Mouse (Mus musculus): Measurements from ENCODE around the gene Sf3a2.

The Sf3a2 gene

GRCm38 (mm10) chr10:80776358-80776869 lies 21.6 kb upstream of the Sf3a2 start:
- DNase-seq = no peak

- DNase-seq = no peak
Measured at GRCm38 (mm10) chr10:80777123-80777522, 20.9 kb upstream of the Sf3a2 start.

- DNase-seq = no peak
Measured at GRCm38 (mm10) chr10:80779565-80779964, 18.4 kb upstream of the Sf3a2 start.

- no peak for DNase-seq
Measured at GRCm38 (mm10) chr10:80784302-80784701, 13.7 kb upstream of the Sf3a2 start.

- DNase-seq = no peak
Measured at GRCm38 (mm10) chr10:80784871-80785270, 13.1 kb upstream of the Sf3a2 start.

GRCm38 (mm10) chr10:80785963-80786362 lies 12.0 kb upstream of the Sf3a2 start:
- no peak for DNase-seq

GRCm38 (mm10) chr10:80787517-80787916 lies 10.5 kb upstream of the Sf3a2 start:
- no peak for DNase-seq

GRCm38 (mm10) chr10:80790761-80791404 lies 7.1 kb upstream of the Sf3a2 start:
- no peak for DNase-seq

- no peak for DNase-seq
Measured at GRCm38 (mm10) chr10:80791476-80792174, 6.4 kb upstream of the Sf3a2 start.

- no peak for DNase-seq
Measured at GRCm38 (mm10) chr10:80792175-80793032, 5.6 kb upstream of the Sf3a2 start.

- DNase-seq = no peak
Measured at GRCm38 (mm10) chr10:80793033-80793784, 4.8 kb upstream of the Sf3a2 start.

- no peak for DNase-seq
Measured at GRCm38 (mm10) chr10:80793803-80794202, 4.2 kb upstream of the Sf3a2 start.

- no peak for DNase-seq
Measured at GRCm38 (mm10) chr10:80794750-80795149, 3.2 kb upstream of the Sf3a2 start.

GRCm38 (mm10) chr10:80796307-80796848 lies 1.6 kb upstream of the Sf3a2 start:
- no peak for DNase-seq

- no peak for DNase-seq
Measured at GRCm38 (mm10) chr10:80797186-80798149, 530 bp upstream of the Sf3a2 start.

GRCm38 (mm10) chr10:80799070-80799566 lies 1.1 kb downstream of the Sf3a2 start:
- DNase-seq = no peak

- no peak for DNase-seq
Measured at GRCm38 (mm10) chr10:80802204-80802912, 4.4 kb downstream of the Sf3a2 start.

- no peak for DNase-seq
Measured at GRCm38 (mm10) chr10:80802996-80803395, 5.0 kb downstream of the Sf3a2 start.

- DNase-seq = no peak
Measured at GRCm38 (mm10) chr10:80804340-80804739, 6.3 kb downstream of the Sf3a2 start.

- DNase-seq = no peak
Measured at GRCm38 (mm10) chr10:80804916-80805315, 6.9 kb downstream of the Sf3a2 start, which contains the start of gene Amh. Amh (plus strand) TSS chr10:80805243.
